Mouse (Mus musculus) MEL (cell line): Measurements from ENCODE around the gene Pgm3. TPM values are rescaled to one million over a fixed set of nuclear protein-coding genes. Genes with fewer than 3 reads are reported as not detected.

Source experiments
- DNase-seq: peaks from one replicate; pipeline ENCODE4 v3.0.0; 2011; ENCODE audit warnings: low read depth, low spot score
- H3K27ac ChIP-seq: 2 replicates; pipeline ENCODE4 v1.5.1; 2012; ENCODE audit warnings: low read depth, mild to moderate bottlenecking, control low read depth, low read length, moderate library complexity; ENCODE audit not compliant: control insufficient read depth
- H3K27me3 ChIP-seq, 2 experiments: fragments of 150-350 bp in 1 of 2; sonication (generic) in 1 of 2; 2 replicates each; pipeline ENCODE4 v1.6.1; 2012; ENCODE audit warnings: low read length in 2 of 2, mild to moderate bottlenecking in 2 of 2, improper control_type of control experiment in 1 of 2, moderate library complexity in 1 of 2; ENCODE audit not compliant: insufficient read depth in 2 of 2, control insufficient read depth in 1 of 2
- H3K36me3 ChIP-seq, 2 experiments: 2 replicates each; pipeline ENCODE4 v1.6.1; 2012 to 2014; ENCODE audit warnings: low read length in 2 of 2, improper control_type of control experiment in 1 of 2, inconsistent platforms in 1 of 2, mild to moderate bottlenecking in 1 of 2; ENCODE audit not compliant: insufficient read depth in 2 of 2, control insufficient read depth in 1 of 2
- H3K4me1 ChIP-seq, 2 experiments: fragments of 150-350 bp in 1 of 2; sonication (generic) in 1 of 2; 2 replicates each; pipeline ENCODE4 v1.6.1; 2012; ENCODE audit warnings: low read length in 2 of 2, improper control_type of control experiment in 1 of 2, mild to moderate bottlenecking in 1 of 2; ENCODE audit not compliant: insufficient read depth in 2 of 2, control insufficient read depth in 1 of 2
- H3K4me3 ChIP-seq, 2 experiments: fragments of 150-350 bp in 1 of 2; sonication (generic) in 1 of 2; 2 replicates each; pipeline ENCODE4 v1.5.1; 2012; ENCODE audit warnings: low read depth in 2 of 2, low read length in 2 of 2, mild to moderate bottlenecking in 2 of 2, moderate library complexity in 2 of 2, control low read depth in 1 of 2, improper control_type of control experiment in 1 of 2; ENCODE audit not compliant: control insufficient read depth in 1 of 2, insufficient read depth in 1 of 2
- H3K79me2 ChIP-seq: 2 replicates; pipeline ENCODE4 v1.6.1; 2012; ENCODE audit warnings: mild to moderate bottlenecking, low read length, moderate library complexity; ENCODE audit not compliant: control insufficient read depth, poor library complexity, insufficient read depth
- H3K9ac ChIP-seq: 2 replicates; pipeline ENCODE4 v1.6.1; 2012; ENCODE audit warnings: low read depth, mild to moderate bottlenecking, control low read depth, low read length, moderate library complexity; ENCODE audit not compliant: control insufficient read depth, poor library complexity, severe bottlenecking
- H3K9me3 ChIP-seq: fragments of 150-350 bp; sonication (generic); replicated peaks from 2 replicates; pipeline ENCODE4 v1.6.1; 2012; ENCODE audit warnings: mild to moderate bottlenecking, low read length, improper control_type of control experiment, moderate library complexity; ENCODE audit not compliant: insufficient read depth
- BHLHE40 ChIP-seq: IDR thresholded peaks from 2 replicates; pipeline ENCODE4 v1.6.1; 2012; ENCODE audit warnings: low read depth, mild to moderate bottlenecking, inconsistent platforms, low read length, improper control_type of control experiment, borderline replicate concordance
- CHD1 ChIP-seq: IDR thresholded peaks from 2 replicates; pipeline ENCODE4 v1.6.1; 2012; ENCODE audit warnings: low read depth, mild to moderate bottlenecking, inconsistent platforms, low read length, improper control_type of control experiment
- CHD2 ChIP-seq: IDR thresholded peaks from 2 replicates; pipeline ENCODE4 v1.6.1; 2011; ENCODE audit warnings: low read length, improper control_type of control experiment
- CTCF ChIP-seq, 3 experiments: IDR thresholded peaks in 2 of 3; conservative IDR thresholded peaks in 1 of 3; 2 replicates each; pipeline ENCODE4 v1.5.1; 2011 to 2012; ENCODE audit warnings: low read length in 3 of 3, low read depth in 2 of 3, mild to moderate bottlenecking in 2 of 3, improper control_type of control experiment in 1 of 3, inconsistent platforms in 1 of 3, mixed read lengths in 1 of 3, moderate library complexity in 1 of 3; ENCODE audit not compliant: control insufficient read depth in 1 of 3, insufficient read depth in 1 of 3, poor library complexity in 1 of 3, severe bottlenecking in 1 of 3
- E2F4 ChIP-seq: IDR thresholded peaks from 2 replicates; pipeline ENCODE4 v1.6.1; 2011; ENCODE audit warnings: low read depth, low read length, improper control_type of control experiment, borderline replicate concordance
- ELF1 ChIP-seq: IDR thresholded peaks from 2 replicates; pipeline ENCODE4 v1.6.1; 2014; ENCODE audit warnings: low read depth, mild to moderate bottlenecking, inconsistent platforms, low read length, improper control_type of control experiment, moderate library complexity
- EP300 ChIP-seq, 2 experiments: IDR thresholded peaks; 2 replicates each; pipeline ENCODE4 v1.6.1; 2011; ENCODE audit warnings: improper control_type of control experiment in 2 of 2, low read length in 2 of 2, low read depth in 1 of 2, mild to moderate bottlenecking in 1 of 2
- ETS1 ChIP-seq: IDR thresholded peaks from 2 replicates; pipeline ENCODE4 v1.6.1; 2012; ENCODE audit warnings: low read depth, mild to moderate bottlenecking, inconsistent platforms, low read length, improper control_type of control experiment, moderate library complexity
- GABPA ChIP-seq: IDR thresholded peaks from 2 replicates; pipeline ENCODE4 v1.6.1; 2012; ENCODE audit warnings: low read depth, mild to moderate bottlenecking, inconsistent platforms, low read length, improper control_type of control experiment, moderate library complexity
- GATA1 ChIP-seq: IDR thresholded peaks from 2 replicates; pipeline ENCODE4 v1.6.1; 2011; ENCODE audit warnings: low read depth, low read length, improper control_type of control experiment
- HCFC1 ChIP-seq: IDR thresholded peaks from 2 replicates; pipeline ENCODE4 v1.6.1; 2012; ENCODE audit warnings: low read depth, mild to moderate bottlenecking, inconsistent platforms, low read length, improper control_type of control experiment, moderate library complexity
- JUND ChIP-seq: IDR thresholded peaks from 2 replicates; pipeline ENCODE4 v1.6.1; 2011; ENCODE audit warnings: low read depth, mild to moderate bottlenecking, improper control_type of control experiment, low read length
- KAT2A ChIP-seq: conservative IDR thresholded peaks from 2 replicates; pipeline ENCODE4 v1.6.1; 2012; ENCODE audit warnings: low read depth, low read length, improper control_type of control experiment, inconsistent platforms
- MAFK ChIP-seq: IDR thresholded peaks from 2 replicates; pipeline ENCODE4 v1.6.1; 2011; ENCODE audit warnings: low read depth, mild to moderate bottlenecking, low read length, improper control_type of control experiment, borderline replicate concordance
- MAX ChIP-seq: IDR thresholded peaks from 2 replicates; pipeline ENCODE4 v1.6.1; 2011; ENCODE audit warnings: low read length, improper control_type of control experiment
- MAZ ChIP-seq: IDR thresholded peaks from 2 replicates; pipeline ENCODE4 v1.6.1; 2012; ENCODE audit warnings: low read depth, mild to moderate bottlenecking, inconsistent platforms, low read length, improper control_type of control experiment
- MEF2A ChIP-seq: IDR thresholded peaks from 2 replicates; pipeline ENCODE4 v1.6.1; 2014; ENCODE audit warnings: low read depth, mild to moderate bottlenecking, inconsistent platforms, low read length, improper control_type of control experiment; ENCODE audit not compliant: poor library complexity, insufficient replicate concordance, severe bottlenecking; ENCODE audit errors: extremely low read depth
- MYB ChIP-seq: IDR thresholded peaks from 2 replicates; pipeline ENCODE4 v1.6.1; 2011; ENCODE audit warnings: mild to moderate bottlenecking, low read depth, low read length, improper control_type of control experiment
- MYC ChIP-seq: IDR thresholded peaks from 2 replicates; pipeline ENCODE4 v1.6.1; 2011; ENCODE audit warnings: low read depth, mild to moderate bottlenecking, low read length, improper control_type of control experiment, moderate library complexity
- NELFE ChIP-seq: IDR thresholded peaks from 2 replicates; pipeline ENCODE4 v1.6.1; 2011; ENCODE audit warnings: low read depth, low read length, improper control_type of control experiment
- NRF1 ChIP-seq: IDR thresholded peaks from 2 replicates; pipeline ENCODE4 v1.6.1; 2014; ENCODE audit warnings: low read depth, mild to moderate bottlenecking, inconsistent platforms, low read length, improper control_type of control experiment, moderate library complexity; ENCODE audit not compliant: poor library complexity, insufficient read depth, severe bottlenecking
- POLR2A ChIP-seq, 2 experiments: IDR thresholded peaks; 2 replicates each; pipeline ENCODE4 v1.6.1; 2011 to 2012; ENCODE audit warnings: low read length in 2 of 2, mild to moderate bottlenecking in 2 of 2, control low read depth in 1 of 2, improper control_type of control experiment in 1 of 2, low read depth in 1 of 2, moderate library complexity in 1 of 2; ENCODE audit not compliant: control insufficient read depth in 1 of 2, insufficient read depth in 1 of 2, poor library complexity in 1 of 2
- POLR2AphosphoS2 ChIP-seq: IDR thresholded peaks from 2 replicates; pipeline ENCODE4 v1.6.1; 2011; ENCODE audit warnings: low read length, improper control_type of control experiment
- POLR2AphosphoS5 ChIP-seq: IDR thresholded peaks from 2 replicates; pipeline ENCODE4 v1.6.1; 2012; ENCODE audit warnings: low read depth, borderline replicate concordance, mild to moderate bottlenecking, inconsistent platforms, low read length, moderate library complexity, mixed read lengths
- RAD21 ChIP-seq: IDR thresholded peaks from 2 replicates; pipeline ENCODE4 v1.6.1; 2011; ENCODE audit warnings: mild to moderate bottlenecking, low read depth, low read length, improper control_type of control experiment
- RCOR1 ChIP-seq: IDR thresholded peaks from 2 replicates; pipeline ENCODE4 v1.6.1; 2012; ENCODE audit warnings: low read depth, mild to moderate bottlenecking, inconsistent platforms, low read length, improper control_type of control experiment
- SIN3A ChIP-seq: IDR thresholded peaks from 2 replicates; pipeline ENCODE4 v1.6.1; 2012; ENCODE audit warnings: low read length, improper control_type of control experiment, inconsistent platforms
- SMC3 ChIP-seq: IDR thresholded peaks from 2 replicates; pipeline ENCODE4 v1.6.1; 2011; ENCODE audit warnings: low read depth, low read length, improper control_type of control experiment
- TAL1 ChIP-seq: IDR thresholded peaks from 2 replicates; pipeline ENCODE4 v1.6.1; 2012; ENCODE audit warnings: mild to moderate bottlenecking, inconsistent platforms, low read length, moderate library complexity, mixed read lengths
- TBP ChIP-seq: IDR thresholded peaks from 2 replicates; pipeline ENCODE4 v1.8.0; 2011; ENCODE audit warnings: low read depth, low read length, improper control_type of control experiment
- TCF12 ChIP-seq: IDR thresholded peaks from 2 replicates; pipeline ENCODE4 v1.6.1; 2014; ENCODE audit warnings: low read depth, mild to moderate bottlenecking, inconsistent platforms, low read length, improper control_type of control experiment, moderate library complexity
- UBTF ChIP-seq: IDR thresholded peaks from 2 replicates; pipeline ENCODE4 v1.6.1; 2012; ENCODE audit warnings: low read depth, mild to moderate bottlenecking, inconsistent platforms, low read length, improper control_type of control experiment, moderate library complexity, borderline replicate concordance; ENCODE audit not compliant: insufficient read depth
- USF1 ChIP-seq: IDR thresholded peaks from 2 replicates; pipeline ENCODE4 v1.6.1; 2014; ENCODE audit warnings: low read depth, mild to moderate bottlenecking, inconsistent platforms, low read length, improper control_type of control experiment, moderate library complexity
- USF2 ChIP-seq, 2 experiments: IDR thresholded peaks; 2 replicates each; pipeline ENCODE4 v1.6.1; 2011 to 2012; ENCODE audit warnings: improper control_type of control experiment in 2 of 2, low read length in 2 of 2, borderline replicate concordance in 1 of 2, inconsistent platforms in 1 of 2, low read depth in 1 of 2, mild to moderate bottlenecking in 1 of 2; ENCODE audit not compliant: insufficient read depth in 1 of 2
- ZC3H11A ChIP-seq: IDR thresholded peaks from 2 replicates; pipeline ENCODE4 v1.6.1; 2012; ENCODE audit warnings: low read depth, mild to moderate bottlenecking, inconsistent platforms, low read length, improper control_type of control experiment
- ZKSCAN1 ChIP-seq: IDR thresholded peaks from 2 replicates; pipeline ENCODE4 v1.6.1; 2012; ENCODE audit warnings: low read depth, mild to moderate bottlenecking, inconsistent platforms, low read length, improper control_type of control experiment, moderate library complexity
- ZMIZ1 ChIP-seq: IDR thresholded peaks from 2 replicates; pipeline ENCODE4 v1.6.1; 2012; ENCODE audit warnings: low read depth, mild to moderate bottlenecking, inconsistent platforms, low read length, improper control_type of control experiment, moderate library complexity
- ZNF384 ChIP-seq: IDR thresholded peaks from 2 replicates; pipeline ENCODE4 v1.6.1; 2012; ENCODE audit warnings: low read depth, mild to moderate bottlenecking, inconsistent platforms, low read length, improper control_type of control experiment
- polyA plus RNA-seq, 2 experiments: library from polyadenylated mRNA; stranded (reverse) in 1 of 2; unstranded in 1 of 2; fragments of >175 nt in 1 of 2; fragments of >200 nt in 1 of 2; gene quantifications; 2 replicates each; pipeline versions ENCODE4 v1.2.1 to v1.2.4; 2012; ENCODE audit warnings: low replicate concordance in 2 of 2, low read depth in 1 of 2; ENCODE audit not compliant: insufficient read length in 2 of 2, insufficient read depth in 1 of 2, missing spikeins in 1 of 2
- total RNA-seq: library from RNA; depleted of rRNA; stranded (reverse); fragments of 300-350 nt; gene quantifications from 2 replicates; pipeline ENCODE4 v1.2.3, GENCODE M21; 2012

Gene Pgm3
- total and polyA plus RNA-seq, 3 experiments, result 10.2 to 10.9 TPM; not detected in 1

- no peaks in the 10 kb centered on the region for H3K9me3 ChIP-seq
- DNase-seq, result peak; percentile 77
- H3K27me3 ChIP-seq, result no peaks in the 10 kb centered on the region
- no peak for TF ChIP-seq TBP
- peak; percentile 85 for TF ChIP-seq SMC3
- no peak for TF ChIP-seq TAL1
- TF ChIP-seq TCF12, result no peak
- TF ChIP-seq SIN3A, result peak; percentile 66
- TF ChIP-seq ZKSCAN1, result no peak
- TF ChIP-seq ELF1, result peak; percentile 47; the same call in 1 of the 2 replicates
- peak; percentile 42 for TF ChIP-seq ZC3H11A
- TF ChIP-seq ETS1, result no peak
- no peak for TF ChIP-seq ZMIZ1
- TF ChIP-seq RAD21, result peak; percentile 81
- no peak for TF ChIP-seq MYB
- no peak for TF ChIP-seq POLR2AphosphoS5
- TF ChIP-seq MAX, result no peak
- no peak for TF ChIP-seq MEF2A
- no peak for TF ChIP-seq USF2 (IDR thresholded peaks at IDR 0.05; ENCODE audit: borderline replicate concordance in 1 of 2, insufficient read depth in 1 of 2, low read depth in 1 of 2, low read length in 2 of 2)
- no peak for TF ChIP-seq CHD1
- TF ChIP-seq MYC, result no peak
- TF ChIP-seq ZNF384, result no peak
- no peak for TF ChIP-seq RCOR1
- TF ChIP-seq JUND, result no peak
- no peak for TF ChIP-seq POLR2AphosphoS2
- no peak for TF ChIP-seq POLR2A (IDR thresholded peaks at IDR 0.05; ENCODE audit: control insufficient read depth in 1 of 2, insufficient read depth in 1 of 2, low read depth in 1 of 2, low read length in 2 of 2, poor library complexity in 1 of 2)
- no peak for TF ChIP-seq NRF1
- no peak for TF ChIP-seq MAFK
- TF ChIP-seq NELFE, result no peak
- no peak for TF ChIP-seq E2F4
- peak; percentile 91 to 93 (median 92) for TF ChIP-seq CTCF (IDR thresholded peaks at IDR 0.05 in 2 of 3, conservative IDR thresholded peaks at IDR 0.05 in 1 of 3; ENCODE audit: control insufficient read depth in 1 of 3, insufficient read depth in 1 of 3, low read depth in 2 of 3, low read length in 3 of 3, poor library complexity in 1 of 3, severe bottlenecking in 1 of 3)
- TF ChIP-seq USF1, result no peak
- 0 out of 2 replicates have a peak, but pooled peaks have one; percentile 27 for TF ChIP-seq HCFC1
- no peak for TF ChIP-seq KAT2A
- TF ChIP-seq BHLHE40, result no peak
- TF ChIP-seq GATA1, result 0 out of 2 replicates have a peak, but pooled peaks have one; percentile 4
- no peak for TF ChIP-seq GABPA
- no peak for TF ChIP-seq UBTF
- no peak for TF ChIP-seq EP300 (IDR thresholded peaks at IDR 0.05; ENCODE audit: low read depth in 1 of 2, low read length in 2 of 2)
- TF ChIP-seq MAZ, result no peak
- TF ChIP-seq CHD2, result no peak
These were observed 12.1 kb upstream of the Pgm3 start for GRCm38 (mm10) chr9:86583740-86584139.

More at GRCm38 (mm10) chr9:86583740-86584139, 12.1 kb upstream of the Pgm3 start:
- Histone ChIP-seq H3K36me3 (peaks cover 4 to 12% of the 10 kb centered on the region in 2 experiments), H3K4me3 (no peak overlapping the region), H3K9ac (no peak overlapping the region), H3K4me1 (peaks cover 0 to 7% of the 10 kb centered on the region in 2 experiments; a peak in 2 of 4 replicates), H3K79me2 (no peaks in the 10 kb centered on the region), H3K27ac (no peak overlapping the region)
